Mouse (Mus musculus) liver, adult (tissue): ENCODE measurements around the gene Suv39h1.

Source experiments
- GATA4 ChIP-seq: IDR thresholded peaks from 2 replicates; pipeline ENCODE4 v1.6.1; 2014; ENCODE audit warnings: mild to moderate bottlenecking, low read length; ENCODE audit not compliant: insufficient replicate concordance

Suv39h1 gene

DNA sequence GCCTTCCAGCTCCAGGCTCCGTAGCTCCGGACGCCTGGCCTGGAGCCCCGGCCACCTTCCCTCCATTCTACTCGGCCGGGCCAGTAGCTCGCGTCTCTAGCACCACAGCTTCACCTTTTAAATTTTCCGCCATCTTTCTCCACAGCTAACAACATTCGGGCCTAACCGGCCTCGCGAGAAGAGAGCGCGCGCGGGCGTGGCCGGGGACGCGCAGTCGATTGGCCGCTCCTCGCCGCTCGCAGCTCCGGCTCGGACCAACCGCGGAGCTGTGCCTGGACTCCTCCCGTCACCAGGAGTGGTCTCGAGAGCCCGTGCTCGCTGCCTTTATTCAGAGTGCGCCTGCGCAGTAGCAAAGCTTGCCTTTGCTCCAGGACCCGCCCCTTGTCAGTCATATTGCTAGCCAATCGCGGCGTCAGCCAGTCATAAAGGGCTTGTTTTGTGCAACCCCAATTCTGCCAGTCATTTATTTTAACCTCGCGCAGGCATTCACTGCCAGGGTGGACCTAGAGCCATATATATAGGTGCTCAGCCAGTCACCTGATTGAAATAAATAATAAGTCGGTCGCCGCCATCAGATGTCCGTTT lies at the start of gene Suv39h1:
TSS of gene Suv39h1 (minus strand) at position 331 of the 585 bp plus-strand sequence.
- TF ChIP-seq GATA4: no peak

DNA sequence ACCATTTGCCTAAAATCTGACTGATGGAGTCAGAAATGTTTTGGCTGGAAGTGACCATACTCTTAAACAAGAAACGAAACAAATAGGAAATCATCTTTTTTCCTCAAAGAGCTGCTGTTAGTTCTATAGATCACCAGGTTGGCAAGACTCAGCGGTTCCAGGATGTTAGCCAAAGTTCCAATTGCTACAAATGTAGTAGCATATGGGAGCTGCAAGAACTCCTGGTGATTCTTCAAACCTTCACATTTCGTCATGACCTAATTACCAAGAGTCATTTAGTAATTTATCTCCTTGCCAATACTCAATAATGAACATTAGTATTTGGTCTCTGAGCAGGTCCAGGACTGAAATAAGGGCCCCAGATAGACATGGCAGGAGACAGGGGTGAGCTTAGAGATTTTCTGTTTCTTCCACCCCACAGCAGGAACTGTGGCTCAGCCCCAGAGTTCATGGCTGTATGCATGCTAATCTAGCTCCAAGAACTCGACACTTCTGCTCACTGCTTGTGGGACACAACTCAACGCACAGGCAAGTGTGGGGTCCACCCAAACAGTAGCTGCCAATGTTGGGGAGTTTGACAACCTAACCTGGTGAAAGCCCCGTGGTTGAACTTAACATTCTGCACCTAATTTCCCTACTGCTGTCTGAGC lies 49.4 kb upstream of the Suv39h1 start:
- no peak for TF ChIP-seq GATA4

DNA sequence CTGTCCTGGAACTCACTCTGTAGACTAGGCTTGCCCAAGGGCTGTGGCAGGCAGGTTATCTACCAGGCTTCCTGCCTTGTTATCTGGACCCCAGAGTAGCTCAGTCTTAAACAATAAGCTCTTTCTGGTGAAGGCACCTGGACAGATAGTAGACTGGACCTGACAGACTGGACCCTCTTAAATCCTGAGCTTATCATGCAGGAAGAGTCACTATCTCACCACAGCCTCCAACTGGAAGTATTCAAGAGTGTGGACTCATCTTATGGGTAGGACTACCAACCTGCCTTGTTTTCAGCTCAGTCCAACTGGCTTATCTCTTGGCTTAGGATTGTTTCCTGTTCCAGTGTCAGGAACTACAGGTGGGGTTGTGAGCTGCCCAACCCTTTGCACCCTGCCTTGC lies 42.7 kb upstream of the Suv39h1 start:
- TF ChIP-seq GATA4: no peak

DNA sequence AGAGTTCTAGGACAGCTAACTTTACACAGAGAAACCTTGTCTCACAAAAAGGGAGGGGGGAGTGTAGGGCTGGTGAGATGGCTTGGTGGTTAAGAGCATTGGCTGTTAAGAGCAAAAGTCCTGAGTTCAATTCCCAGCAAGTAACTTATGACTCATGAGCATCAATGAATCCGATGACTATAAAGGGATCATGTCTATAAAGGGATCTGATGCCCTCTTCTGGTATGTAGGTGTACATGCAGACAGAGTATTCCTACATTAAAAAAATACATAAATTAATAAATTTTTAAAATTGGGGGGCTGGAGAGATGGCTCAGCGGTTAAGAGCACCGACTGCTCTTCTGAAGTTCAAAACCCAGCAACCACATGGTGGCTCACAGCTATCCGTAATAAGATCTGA lies 40.7 kb upstream of the Suv39h1 start:
- no peak for TF ChIP-seq GATA4

DNA sequence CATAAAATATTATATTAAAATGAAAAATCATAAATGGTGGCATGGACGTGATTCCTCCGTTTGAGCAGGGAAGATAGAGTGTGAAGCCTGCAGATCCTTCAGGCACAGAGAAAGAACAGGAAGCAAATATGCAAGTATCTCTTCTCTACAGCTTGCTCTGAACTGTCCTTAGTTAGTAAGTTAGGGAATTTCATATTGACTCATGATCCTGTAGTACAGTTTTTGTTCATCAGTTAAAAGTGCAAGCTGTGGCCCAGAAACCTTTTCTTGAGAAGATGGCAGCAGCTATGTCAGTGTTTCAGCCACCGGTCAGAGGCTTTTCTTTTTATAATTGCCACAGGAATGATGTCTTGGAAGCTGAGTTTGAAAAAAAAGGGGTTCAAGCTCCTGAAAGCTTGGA lies 30.5 kb upstream of the Suv39h1 start:
- TF ChIP-seq GATA4: no peak

DNA sequence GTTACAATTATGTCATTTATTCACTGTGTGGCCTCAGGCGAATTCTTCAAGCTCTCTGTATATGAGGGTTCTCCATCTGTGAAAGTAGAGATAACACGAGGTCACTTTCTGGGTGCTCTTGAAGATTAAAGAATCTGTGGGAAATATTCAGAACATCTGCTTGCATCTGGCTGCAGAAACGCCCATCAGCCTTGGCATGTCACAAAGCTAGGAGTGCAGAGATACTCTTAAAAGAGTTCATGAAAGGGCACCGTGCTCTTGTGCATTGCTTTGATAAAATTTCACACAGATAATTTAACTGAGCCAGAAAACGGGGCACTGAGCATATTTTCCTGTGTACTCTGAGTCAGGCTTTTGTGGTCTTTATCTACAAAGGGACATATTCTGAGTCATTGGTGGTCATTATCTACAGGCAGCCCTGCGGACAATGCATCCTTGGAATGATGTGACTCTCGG lies 27.7 kb upstream of the Suv39h1 start:
- TF ChIP-seq GATA4: no peak

DNA sequence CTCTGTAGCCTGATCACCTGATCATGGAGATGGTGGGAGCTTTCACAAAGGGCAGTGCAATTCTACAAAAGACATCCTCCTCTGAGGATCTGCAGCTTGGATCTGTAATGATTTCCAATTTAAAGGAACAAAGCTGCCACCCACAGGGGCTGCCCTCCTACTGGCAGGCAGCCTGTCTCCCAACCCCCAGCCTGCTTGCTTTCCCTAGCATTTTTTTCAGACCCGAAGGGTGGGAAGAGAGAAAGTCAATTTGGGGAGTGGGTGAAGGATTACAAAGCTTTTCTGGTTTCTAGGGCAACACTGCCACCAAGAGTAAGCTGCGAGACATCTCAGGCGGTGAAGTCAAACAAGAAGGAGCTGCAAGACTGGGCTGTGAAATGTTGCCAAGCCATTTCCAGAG lies 26.5 kb upstream of the Suv39h1 start:
- TF ChIP-seq GATA4: no peak

DNA sequence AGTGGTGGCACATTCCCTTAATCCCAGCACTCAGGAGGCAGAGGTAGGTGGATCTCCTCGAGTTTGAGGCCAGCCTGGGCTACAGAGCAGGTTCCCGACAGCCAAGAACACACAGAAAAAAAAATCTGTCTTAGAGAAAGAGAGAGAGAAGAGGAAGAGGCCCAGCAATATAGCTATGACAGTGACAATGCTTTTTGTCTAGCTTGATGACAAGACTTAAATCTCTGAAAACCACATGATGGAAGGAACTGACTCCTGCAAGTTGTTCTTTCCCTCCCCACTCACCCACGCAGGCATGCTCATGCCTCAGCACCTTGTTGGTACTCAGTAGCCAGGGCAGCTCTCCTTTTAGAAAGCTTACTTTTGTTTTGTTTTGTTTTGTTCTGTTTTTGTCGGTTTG lies 24.9 kb upstream of the Suv39h1 start:
- TF ChIP-seq GATA4: no peak

DNA sequence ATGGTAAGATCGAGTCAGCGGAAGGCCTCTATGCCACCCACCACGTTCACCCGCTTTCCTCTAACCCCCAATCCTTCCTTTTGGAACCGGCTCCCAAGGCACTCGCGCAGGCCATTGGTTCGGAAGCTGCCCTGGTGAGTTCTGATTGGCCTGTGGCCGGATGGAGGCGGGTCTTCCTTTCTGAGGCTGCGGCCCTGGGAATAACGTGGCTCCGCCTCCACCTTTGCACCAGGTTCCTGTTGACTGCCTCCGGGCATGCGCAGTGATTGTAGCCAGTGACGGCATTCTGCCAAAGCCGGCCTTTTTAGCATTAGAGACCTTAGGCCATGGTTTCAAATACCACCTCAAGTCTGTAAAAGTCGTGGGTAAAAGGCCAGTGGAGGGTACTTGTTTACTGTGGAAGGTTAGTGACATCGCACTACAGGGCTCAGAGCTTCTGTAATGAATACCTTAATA lies 22.3 kb upstream of the Suv39h1 start:
- no peak for TF ChIP-seq GATA4

DNA sequence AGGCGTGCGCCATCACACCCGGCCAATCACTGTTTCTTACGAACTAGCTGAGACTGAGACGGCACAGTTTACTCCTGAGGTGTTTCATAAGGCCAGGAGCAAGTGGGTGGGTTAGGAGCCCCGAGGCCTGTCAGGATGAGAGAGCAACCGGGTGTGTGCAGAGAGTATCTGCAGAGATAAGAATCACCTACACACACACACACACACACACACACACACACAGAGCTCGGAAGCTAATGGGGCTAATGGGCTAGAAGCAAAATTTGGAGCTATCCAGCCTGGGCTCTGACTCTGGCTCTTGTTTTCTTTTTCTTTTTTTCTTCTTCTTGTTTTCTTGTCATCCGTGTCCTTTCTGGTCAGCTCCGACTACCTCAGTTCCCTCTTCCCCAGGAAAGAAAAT lies 21.0 kb upstream of the Suv39h1 start:
- TF ChIP-seq GATA4: no peak

DNA sequence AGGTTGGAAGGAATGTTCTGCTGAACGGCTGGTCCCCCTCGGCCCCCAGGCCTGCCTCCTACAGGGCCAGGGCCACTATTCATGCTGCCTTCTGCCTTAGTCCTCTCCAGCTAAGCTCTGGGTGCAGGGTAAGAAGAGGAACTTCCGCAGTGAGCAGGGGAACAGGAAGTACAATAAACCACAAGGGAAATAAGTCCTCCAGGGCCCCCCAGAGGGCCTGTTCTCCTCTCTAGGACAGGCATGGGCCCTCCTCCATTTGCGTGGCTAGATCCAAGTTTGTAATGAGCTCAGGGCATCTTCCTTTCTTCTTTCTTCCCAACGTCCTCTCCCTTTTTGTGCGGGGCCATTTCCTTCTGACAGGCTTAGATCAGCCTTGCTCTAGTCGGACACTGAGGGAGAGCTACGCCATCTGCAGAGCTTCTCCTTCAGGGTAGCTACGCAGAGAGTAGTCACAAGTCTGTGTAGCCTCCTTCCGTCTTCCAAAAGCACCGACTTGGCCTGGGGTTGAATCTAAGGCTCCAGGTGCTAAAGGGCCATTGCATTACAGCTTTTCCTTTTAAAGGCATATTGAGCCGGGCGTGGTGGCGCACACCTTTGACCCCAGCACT lies 15.9 kb upstream of the Suv39h1 start, which contains the start of gene Was:
TSS of gene Was (minus strand) at position 153 of the 608 bp plus-strand sequence.
- TF ChIP-seq GATA4: no peak

DNA sequence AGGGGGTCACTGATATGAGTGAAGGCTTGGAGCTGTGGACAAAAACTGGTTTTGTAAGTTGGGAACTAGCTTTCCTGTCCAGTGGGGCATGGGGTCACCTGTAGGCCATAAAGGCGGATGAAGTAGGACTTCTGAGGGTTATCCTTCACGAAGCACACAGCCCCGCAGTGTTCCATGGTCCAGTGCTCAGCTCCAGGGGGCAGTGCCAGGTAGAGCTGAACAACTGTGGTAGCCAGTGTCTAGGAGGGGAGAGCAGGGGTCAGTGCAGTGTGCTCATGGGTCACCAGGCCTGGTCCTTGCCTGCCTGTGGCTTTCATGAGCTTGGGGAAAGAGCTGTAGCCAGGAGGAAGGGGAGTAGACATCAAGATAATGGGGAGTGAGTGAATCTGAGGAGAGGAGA lies 15.2 kb upstream of the Suv39h1 start:
- TF ChIP-seq GATA4: no peak

DNA sequence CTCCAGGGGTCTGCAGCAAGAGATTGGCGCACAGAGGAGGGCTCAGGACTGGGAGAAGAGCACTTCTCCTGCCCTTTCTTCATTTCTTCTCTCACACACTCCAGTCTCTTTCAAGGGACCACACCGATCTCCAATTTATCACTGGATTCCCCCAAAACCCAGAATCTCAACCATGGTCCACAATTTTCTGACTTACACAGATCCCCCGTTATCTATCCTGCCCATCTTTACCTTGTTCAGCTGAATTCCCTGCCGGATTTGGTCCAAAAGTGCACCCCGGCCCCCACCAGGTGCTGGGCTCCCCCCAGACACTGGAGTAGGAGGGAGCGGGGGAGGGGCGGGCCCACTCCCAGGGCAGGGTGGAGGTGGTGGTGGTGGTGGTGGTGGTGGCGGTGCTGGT lies 11.1 kb upstream of the Suv39h1 start:
- TF ChIP-seq GATA4: no peak

DNA sequence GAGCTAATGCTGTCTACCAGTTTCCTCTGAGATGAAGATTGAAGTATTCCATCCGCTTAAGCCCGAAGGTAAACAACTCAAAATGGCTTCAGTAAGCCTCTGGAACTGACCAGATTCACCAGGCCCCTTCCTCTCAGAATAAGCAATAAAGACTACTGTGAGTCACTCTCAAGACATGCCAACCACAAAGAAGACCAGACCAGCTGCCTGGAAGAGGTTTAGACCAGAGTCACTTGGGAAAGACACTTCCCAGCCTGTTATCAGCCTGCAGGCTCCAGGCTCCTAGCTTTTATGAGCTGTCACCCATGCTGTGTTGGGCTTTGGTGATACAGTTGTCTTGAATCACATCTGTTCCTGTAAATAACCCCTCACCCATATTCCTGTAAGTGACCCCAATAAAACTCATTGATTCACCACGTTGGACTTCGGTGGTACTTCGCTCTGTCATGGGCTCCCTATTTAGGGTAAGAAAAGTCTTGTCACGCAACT lies 10.3 kb upstream of the Suv39h1 start:
- TF ChIP-seq GATA4: no peak

DNA sequence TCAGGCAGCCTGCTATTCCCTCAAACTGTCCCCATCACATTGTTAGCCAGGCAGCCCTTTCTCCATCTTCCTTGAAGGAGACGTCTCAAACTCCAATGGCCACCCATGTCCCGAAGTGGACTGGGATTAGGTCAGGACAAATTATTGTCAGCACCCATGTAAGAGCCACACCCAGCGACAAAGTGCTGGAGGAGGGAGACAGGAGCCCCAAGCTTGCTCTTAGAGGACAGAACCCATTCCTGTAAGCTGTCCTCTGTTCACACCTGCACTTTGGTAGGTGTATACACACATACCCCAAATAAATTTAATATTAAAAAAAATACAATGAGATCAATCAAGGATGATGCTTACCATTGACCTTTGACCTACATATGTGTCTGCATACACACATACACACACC lies 544 bp upstream of the Suv39h1 start:
- no peak for TF ChIP-seq GATA4

DNA sequence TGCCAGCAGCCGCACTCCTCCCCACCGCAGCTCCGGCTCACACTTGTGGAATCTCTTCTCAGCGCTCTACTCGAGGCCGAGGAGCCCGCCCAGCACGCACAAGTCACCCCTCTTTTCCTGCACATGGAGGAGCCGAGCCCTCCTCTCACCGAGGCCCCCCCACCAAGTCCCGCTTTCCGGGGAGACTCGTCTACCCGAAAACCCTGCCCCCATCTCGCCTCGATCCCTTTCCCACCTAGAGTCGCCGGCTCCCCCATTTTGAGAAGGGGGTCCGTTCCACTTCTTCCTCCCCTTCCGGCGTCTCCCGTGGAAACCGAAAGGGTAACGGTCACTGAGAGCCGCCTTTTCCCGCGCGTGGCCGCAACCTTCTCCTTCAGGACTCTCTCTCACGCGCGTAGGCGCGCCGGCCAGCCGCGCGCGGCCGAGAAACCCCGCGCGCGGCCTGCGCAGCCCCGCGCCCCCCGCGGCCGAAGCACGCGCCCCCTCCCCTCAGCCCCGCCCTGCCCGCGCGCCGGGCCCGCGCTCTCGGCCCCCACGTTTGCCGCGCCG lies 605 bp downstream of the Suv39h1 start:
- TF ChIP-seq GATA4: no peak
